Mouse (Mus musculus) CH12.LX (cell line): ENCODE measurements at regions not wholly inside any gene's neighbourhood (a gene's known extent, or its start where the extent isn't known, plus 50 kb on each side); places are given as distances from the start of the nearest gene placed in this dataset.

Experiments used
- CTCF ChIP-seq, 2 experiments: IDR thresholded peaks in 1 of 2; conservative IDR thresholded peaks in 1 of 2; 2 replicates each; pipeline ENCODE4 v1.5.1; 2011 to 2012; ENCODE audit warnings: low read depth in 2 of 2, low read length in 2 of 2, improper control_type of control experiment in 1 of 2, inconsistent platforms in 1 of 2, mild to moderate bottlenecking in 1 of 2, moderate library complexity in 1 of 2
- E2F4 ChIP-seq: IDR thresholded peaks from 2 replicates; pipeline ENCODE4 v1.6.1; 2011; ENCODE audit warnings: low read depth, low read length, improper control_type of control experiment; ENCODE audit not compliant: insufficient replicate concordance
- EP300 ChIP-seq: IDR thresholded peaks from 2 replicates; pipeline ENCODE4 v1.6.1; 2011; ENCODE audit warnings: low read length, improper control_type of control experiment
- GABPA ChIP-seq: IDR thresholded peaks from 2 replicates; pipeline ENCODE4 v1.6.1; 2012; ENCODE audit warnings: low read depth, low read length, improper control_type of control experiment, inconsistent platforms; ENCODE audit not compliant: insufficient replicate concordance
- MAFK ChIP-seq: IDR thresholded peaks from 2 replicates; pipeline ENCODE4 v1.6.1; 2011; ENCODE audit warnings: low read length, improper control_type of control experiment; ENCODE audit not compliant: insufficient replicate concordance
- MYC ChIP-seq: IDR thresholded peaks from 2 replicates; pipeline ENCODE4 v1.6.1; 2011; ENCODE audit warnings: low read depth, mild to moderate bottlenecking, improper control_type of control experiment, low read length
- PAX5 ChIP-seq: IDR thresholded peaks from 2 replicates; pipeline ENCODE4 v1.6.1; 2012; ENCODE audit warnings: low read length, inconsistent platforms, mixed read lengths
- POLR2A ChIP-seq: IDR thresholded peaks from 2 replicates; pipeline ENCODE4 v1.6.1; 2011; ENCODE audit warnings: low read depth, mild to moderate bottlenecking, improper control_type of control experiment, low read length
- POLR2AphosphoS2 ChIP-seq: IDR thresholded peaks from 2 replicates; pipeline ENCODE4 v1.6.1; 2011; ENCODE audit warnings: low read depth, low read length, improper control_type of control experiment
- RCOR1 ChIP-seq: conservative IDR thresholded peaks from 2 replicates; pipeline ENCODE4 v1.6.1; 2012; ENCODE audit warnings: low read depth, mild to moderate bottlenecking, inconsistent platforms, low read length, improper control_type of control experiment
- TBP ChIP-seq: conservative IDR thresholded peaks from 2 replicates; pipeline ENCODE4 v1.6.1; 2011; ENCODE audit warnings: low read depth, low read length, improper control_type of control experiment
- USF2 ChIP-seq: conservative IDR thresholded peaks from 2 replicates; pipeline ENCODE4 v1.6.1; 2011; ENCODE audit warnings: low read depth, low read length, improper control_type of control experiment
- ZNF384 ChIP-seq: IDR thresholded peaks from 2 replicates; pipeline ENCODE4 v1.6.1; 2012; ENCODE audit warnings: low read depth, low read length, improper control_type of control experiment, inconsistent platforms

- TF ChIP-seq CTCF (conservative IDR thresholded peaks at IDR 0.05 in 1 of 2, IDR thresholded peaks at IDR 0.05 in 1 of 2; ENCODE audit: low read depth in 2 of 2, low read length in 2 of 2) (no peak), PAX5 (no peak), GABPA (no peak), POLR2A (no peak), EP300 (no peak), USF2 (no peak), MAFK (no peak), ZNF384 (no peak), TBP (no peak), MYC (no peak), E2F4 (no peak), POLR2AphosphoS2 (no peak), RCOR1 (no peak)
Measured at GRCm38 (mm10) chr2:48350206-48350605, 463.7 kb upstream of the Acvr2a start.
